Mouse (Mus musculus) cortical plate, adult 2 months (tissue): ENCODE data around the gene Il17re. TPM values are rescaled to one million over a fixed set of nuclear protein-coding genes. Genes with fewer than 3 reads are reported as not detected.

Source experiments
- H3K27ac ChIP-seq: fragments of 200-500 bp; 2 replicates; pipeline ENCODE4 v1.5.1; 2012; ENCODE audit warnings: low read length, control low read depth, inconsistent platforms; ENCODE audit not compliant: insufficient read depth
- H3K4me1 ChIP-seq: fragments of 200-500 bp; 2 replicates; pipeline ENCODE4 v1.6.1; 2011; ENCODE audit warnings: low read length; ENCODE audit not compliant: control insufficient read depth, insufficient read depth
- H3K4me3 ChIP-seq: fragments of 200-500 bp; 2 replicates; pipeline ENCODE4 v1.5.1; 2011; ENCODE audit warnings: mild to moderate bottlenecking, low read length, control low read depth; ENCODE audit not compliant: insufficient read depth
- CTCF ChIP-seq: fragments of 200-500 bp; IDR thresholded peaks from 2 replicates; pipeline ENCODE4 v1.5.1; 2011; ENCODE audit warnings: mild to moderate bottlenecking, control low read depth, low read length; ENCODE audit not compliant: insufficient read depth; ENCODE audit errors: extremely low read depth
- POLR2A ChIP-seq: fragments of 200-500 bp; IDR thresholded peaks from 2 replicates; pipeline ENCODE4 v1.6.1; 2011; ENCODE audit warnings: mild to moderate bottlenecking, low read length, control low read depth; ENCODE audit not compliant: insufficient read depth; ENCODE audit errors: extremely low read depth
- polyA plus RNA-seq: library from polyadenylated mRNA; depleted of rRNA; stranded (reverse); fragments of >200 nt; gene quantifications from 2 replicates; pipeline ENCODE4 v1.2.3, GENCODE M21; 2012

Il17re gene
- polyA plus RNA-seq, 1 experiment = 0.75 TPM

DNA sequence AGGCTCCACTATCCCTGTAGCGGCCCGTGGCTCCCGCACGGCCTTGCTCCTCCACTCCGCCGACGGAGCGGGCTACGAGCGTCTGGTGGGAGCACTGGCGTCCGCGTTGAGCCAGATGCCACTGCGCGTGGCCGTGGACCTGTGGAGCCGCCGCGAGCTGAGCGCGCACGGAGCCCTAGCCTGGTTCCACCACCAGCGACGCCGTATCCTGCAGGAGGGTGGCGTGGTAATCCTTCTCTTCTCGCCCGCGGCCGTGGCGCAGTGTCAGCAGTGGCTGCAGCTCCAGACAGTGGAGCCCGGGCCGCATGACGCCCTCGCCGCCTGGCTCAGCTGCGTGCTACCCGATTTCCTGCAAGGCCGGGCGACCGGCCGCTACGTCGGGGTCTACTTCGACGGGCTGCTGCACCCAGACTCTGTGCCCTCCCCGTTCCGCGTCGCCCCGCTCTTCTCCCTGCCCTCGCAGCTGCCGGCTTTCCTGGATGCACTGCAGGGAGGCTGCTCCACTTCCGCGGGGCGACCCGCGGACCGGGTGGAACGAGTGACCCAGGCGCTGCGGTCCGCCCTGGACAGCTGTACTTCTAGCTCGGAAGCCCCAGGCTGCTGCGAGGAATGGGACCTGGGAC is 24.3 kb downstream of the Il17re start:
- no peak for TF ChIP-seq POLR2A
- no peak for TF ChIP-seq CTCF
- peaks cover 2% of the 10 kb centered on the region for H3K4me1 ChIP-seq
- peak overlapping the region; percentile 93 for H3K4me3 ChIP-seq
- peak overlapping the region; percentile 87 for H3K27ac ChIP-seq

DNA sequence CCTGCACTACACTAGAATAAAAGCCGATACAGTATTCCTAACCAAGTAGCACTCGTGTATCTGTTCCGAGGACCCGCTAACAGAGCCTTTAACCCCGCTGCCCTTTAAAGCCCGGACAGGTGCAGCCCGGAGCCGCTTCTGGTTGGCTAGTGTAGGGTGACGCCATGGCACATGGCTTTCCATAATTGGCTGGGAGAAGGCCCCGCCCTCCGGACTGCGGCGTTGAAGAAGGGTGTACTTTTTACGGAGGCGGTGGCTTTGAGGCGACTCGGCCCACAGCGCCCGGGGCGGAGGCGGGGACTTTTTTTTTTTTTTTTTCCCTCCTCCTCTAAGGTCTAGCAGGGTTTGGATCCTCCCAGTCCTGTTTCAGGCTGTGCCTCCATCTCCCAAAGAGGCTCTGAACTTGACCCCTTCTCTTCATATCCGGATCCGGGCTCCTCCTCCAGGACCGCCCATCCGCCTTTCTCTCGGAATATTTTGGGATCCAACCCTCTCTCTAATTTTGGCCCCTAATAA is 24.9 kb downstream of the Il17re start, which contains the start of gene Creld1:
Gene Creld1 (plus strand): TSS at position 198 of the 516 bp plus-strand sequence.
- peaks cover 2% of the 10 kb centered on the region for H3K4me1 ChIP-seq
- H3K4me3 ChIP-seq = peak within 1 kb of the TSS; percentile 93
- H3K27ac ChIP-seq = peak within 1 kb of the TSS; percentile 87
- peak; percentile 50; the same call in 1 of the 2 replicates for TF ChIP-seq POLR2A
- TF ChIP-seq CTCF = no peak

DNA sequence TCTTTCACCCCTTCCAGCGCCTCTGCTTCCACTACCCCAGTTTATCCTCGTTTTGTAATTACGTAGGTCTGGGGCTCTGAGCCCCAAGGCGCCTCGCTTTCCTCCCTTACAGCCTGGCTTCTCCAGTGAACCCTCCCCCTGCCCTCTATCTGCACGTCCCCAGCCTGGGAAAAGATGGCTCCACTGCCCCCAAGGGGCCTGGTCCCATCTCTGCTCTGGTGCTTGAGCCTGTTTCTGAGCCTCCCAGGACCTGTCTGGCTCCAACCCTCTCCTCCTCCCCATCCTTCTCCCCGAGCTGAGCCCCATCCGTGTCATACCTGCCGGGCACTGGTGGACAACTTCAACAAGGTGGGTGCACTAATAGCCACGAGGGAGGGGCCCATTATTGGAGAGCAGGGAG is 25.4 kb downstream of the Il17re start:
- TF ChIP-seq POLR2A (no peak), CTCF (no peak)
- peak overlapping the region; percentile 82 for H3K27ac ChIP-seq
- H3K4me3 ChIP-seq = peak overlapping the region; percentile 93
- H3K4me1 ChIP-seq = peaks cover 2% of the 10 kb centered on the region

DNA sequence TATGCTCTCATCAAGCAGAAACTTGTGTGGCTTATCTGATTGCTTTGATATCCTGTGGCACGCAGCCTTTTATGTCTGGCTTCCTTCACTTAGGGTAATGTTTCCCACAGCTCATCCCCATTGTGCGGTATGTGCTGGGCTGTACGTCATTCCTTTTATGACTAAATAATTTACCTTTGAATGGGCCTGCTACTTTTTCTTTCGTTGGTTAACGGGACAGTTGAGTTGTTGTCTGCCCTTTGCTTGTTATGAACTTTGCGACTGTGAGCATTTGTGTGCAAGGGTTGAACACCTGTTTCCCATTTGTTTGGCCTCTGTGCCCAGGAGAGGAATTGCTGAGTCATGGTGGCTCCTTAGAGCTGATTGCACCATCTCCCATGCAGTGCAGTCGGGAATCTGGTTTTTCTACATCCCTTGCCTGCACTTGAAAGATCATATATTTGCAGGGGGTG is 28.9 kb downstream of the Il17re start:
- Histone ChIP-seq H3K27ac (no peak overlapping the region), H3K4me1 (peaks cover 5% of the 10 kb centered on the region), H3K4me3 (no peak overlapping the region)
- TF ChIP-seq POLR2A (no peak), CTCF (no peak)

DNA sequence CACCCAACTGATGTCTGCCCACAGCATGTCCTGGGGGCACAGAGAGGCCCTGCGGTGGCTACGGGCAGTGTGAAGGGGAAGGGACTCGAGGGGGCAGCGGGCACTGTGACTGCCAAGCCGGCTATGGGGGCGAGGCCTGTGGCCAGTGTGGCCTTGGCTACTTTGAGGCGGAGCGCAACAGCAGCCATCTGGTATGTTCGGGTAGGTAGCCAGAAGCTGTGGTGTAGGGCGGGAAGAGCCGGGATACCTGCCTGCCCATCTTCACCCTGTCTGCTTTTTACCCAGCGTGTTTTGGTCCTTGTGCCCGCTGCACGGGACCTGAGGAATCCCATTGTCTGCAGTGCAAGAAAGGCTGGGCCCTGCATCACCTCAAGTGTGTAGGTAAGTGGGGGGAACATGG is 31.1 kb downstream of the Il17re start:
- no peak overlapping the region for H3K27ac ChIP-seq
- peaks cover 5% of the 10 kb centered on the region for H3K4me1 ChIP-seq
- TF ChIP-seq POLR2A (no peak), CTCF (no peak)
- no peak overlapping the region for H3K4me3 ChIP-seq

DNA sequence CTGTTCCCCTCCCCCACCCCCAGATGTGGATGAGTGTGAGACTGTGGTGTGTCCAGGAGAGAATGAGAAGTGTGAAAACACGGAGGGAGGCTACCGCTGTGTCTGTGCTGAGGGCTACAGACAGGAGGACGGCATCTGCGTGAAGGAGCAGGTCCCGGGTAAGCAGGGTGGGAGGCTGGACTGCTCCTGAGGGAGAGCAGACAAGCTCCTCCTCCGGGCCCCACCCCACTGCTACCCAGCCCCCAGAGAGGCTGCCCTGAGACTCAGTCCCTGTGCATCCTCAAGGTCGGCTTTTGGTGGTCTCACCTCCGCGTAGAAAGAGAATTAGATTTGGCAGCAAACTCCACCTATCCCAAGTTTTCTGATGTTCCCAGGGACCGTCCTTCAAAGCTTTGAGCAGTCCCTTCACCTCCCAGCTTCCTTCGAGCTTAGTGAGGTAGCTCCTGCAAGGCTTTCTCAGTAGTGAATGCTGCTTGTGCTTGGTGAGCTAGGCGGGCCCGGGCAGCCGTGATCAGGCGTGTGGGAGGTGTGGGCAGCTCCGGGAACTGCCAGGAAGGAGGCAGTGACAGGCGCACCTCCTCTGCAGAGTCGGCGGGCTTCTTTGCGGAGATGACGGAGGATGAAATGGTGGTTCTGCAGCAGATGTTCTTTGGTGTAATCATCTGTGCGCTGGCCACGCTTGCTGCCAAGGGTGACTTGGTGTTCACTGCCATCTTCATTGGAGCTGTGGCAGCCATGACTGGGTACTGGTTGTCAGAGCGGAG is 34.0 kb downstream of the Il17re start:
- TF ChIP-seq CTCF (no peak), POLR2A (no peak)
- Histone ChIP-seq H3K27ac (peak overlapping the region; percentile 39; the same call in 1 of the 2 replicates), H3K4me1 (peaks cover 3% of the 10 kb centered on the region; the same call in 1 of the 2 replicates), H3K4me3 (no peak overlapping the region)

DNA sequence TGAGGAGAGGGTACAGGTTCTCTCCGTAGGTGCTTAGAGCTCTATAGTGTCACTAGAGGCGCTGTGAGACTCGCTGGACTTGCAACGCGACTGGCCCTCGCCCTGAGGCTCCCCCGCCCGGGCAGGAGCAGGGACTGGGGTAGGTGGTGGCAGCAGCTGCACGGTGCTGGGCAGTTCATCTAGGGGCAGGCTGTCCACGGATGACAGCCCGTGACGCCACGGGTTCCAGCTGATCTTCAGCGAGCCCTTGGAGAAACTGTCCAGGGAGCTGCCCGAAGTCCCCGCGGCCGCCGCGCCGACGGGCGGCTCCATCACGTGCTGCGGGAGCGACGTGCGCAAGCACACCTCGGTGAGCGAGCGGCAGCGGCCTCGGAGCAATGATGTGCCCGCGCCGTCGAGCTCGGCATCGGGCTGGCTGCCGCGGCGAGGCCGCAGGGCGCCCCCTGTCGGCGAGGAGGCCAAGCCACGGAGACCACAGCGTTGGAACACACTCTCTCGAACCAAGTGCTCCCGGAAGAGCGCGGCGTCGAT is 36.0 kb downstream of the Il17re start:
- TF ChIP-seq POLR2A (no peak; the same call in 1 of the 2 replicates), CTCF (peak; percentile 47)
- peaks cover 3% of the 10 kb centered on the region; the same call in 1 of the 2 replicates for H3K4me1 ChIP-seq
- H3K27ac ChIP-seq = peak overlapping the region; percentile 53; the same call in 1 of the 2 replicates
- 0 out of 2 replicates have a peak overlapping the region, but pooled peaks have one; percentile 4 for H3K4me3 ChIP-seq

DNA sequence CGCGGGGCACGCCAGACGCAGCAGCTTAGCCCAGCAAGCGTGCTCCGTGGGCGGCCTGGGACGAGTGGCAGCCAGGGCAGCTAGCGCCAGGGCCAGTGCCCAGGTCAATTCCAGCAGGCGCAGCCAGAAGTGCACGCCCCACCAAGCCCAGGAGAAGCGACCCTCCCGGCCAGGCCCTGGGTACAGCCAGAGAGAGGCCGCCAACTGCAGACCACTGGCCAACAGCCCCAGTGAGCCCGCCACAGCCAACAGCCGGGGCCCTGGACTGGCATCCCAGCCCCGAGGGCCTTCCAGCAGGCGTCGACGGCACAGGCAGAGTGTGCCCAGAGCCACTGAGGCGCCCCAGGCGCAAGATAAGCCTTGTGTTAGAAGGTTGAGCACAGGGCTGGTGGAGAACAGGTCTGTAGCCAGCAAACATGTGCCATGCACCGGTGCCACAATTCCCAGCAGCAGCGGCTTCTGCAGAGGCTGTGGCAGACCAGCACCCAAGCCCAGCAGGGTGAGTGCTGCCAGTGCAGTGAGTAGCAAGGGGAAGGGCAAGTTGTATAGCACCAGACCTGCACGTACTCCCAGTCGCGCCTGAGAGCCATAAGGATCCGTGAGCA is 36.9 kb downstream of the Il17re start:
- Histone ChIP-seq H3K4me1 (peaks cover 3% of the 10 kb centered on the region; the same call in 1 of the 2 replicates), H3K27ac (no peak overlapping the region), H3K4me3 (no peak overlapping the region)
- TF ChIP-seq CTCF (no peak), POLR2A (no peak)

DNA sequence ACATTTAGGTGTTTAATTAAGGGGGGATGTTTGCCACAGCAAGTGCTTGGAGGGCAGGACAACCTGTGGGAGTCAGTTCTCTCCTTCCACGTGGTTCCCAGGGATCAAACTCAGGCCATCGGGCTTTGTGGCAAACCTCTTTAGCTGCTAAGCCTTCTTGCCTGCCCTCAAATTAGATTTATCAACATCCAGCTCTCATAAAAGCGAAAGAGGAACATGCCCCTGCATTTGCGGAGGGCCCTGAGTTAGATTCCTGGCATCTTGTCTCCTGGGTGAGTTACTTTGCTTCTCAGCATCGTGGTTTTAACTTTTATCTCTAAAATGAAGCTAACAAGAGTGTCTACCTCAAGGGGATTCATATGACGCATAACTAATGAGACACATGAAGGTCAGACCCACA is 41.1 kb downstream of the Il17re start:
- TF ChIP-seq POLR2A (no peak), CTCF (no peak)
- no peaks in the 10 kb centered on the region for H3K4me1 ChIP-seq
- H3K27ac ChIP-seq = no peak overlapping the region
- H3K4me3 ChIP-seq = no peak overlapping the region
